Mouse (Mus musculus) liver, embryonic 11.5 days (tissue): ENCODE results near the gene Klhl8. TPM values are rescaled to one million over a fixed set of nuclear protein-coding genes. Genes with fewer than 3 reads are reported as not detected.
A peak's percentile ranks its signal among the peaks of the same experiment; 100 is the strongest.

Source experiments
- ATAC-seq: fragments of 200-750 bp; cut with Nextera tagmentation; replicated peaks from 2 replicates; pipeline ENCODE4 v1.8.0; 2017; ENCODE audit warnings: moderate number of reproducible peaks, mild to moderate bottlenecking, moderate TSS enrichment, moderate library complexity; ENCODE audit not compliant: low FRiP score
- DNase-seq: peaks from one replicate; pipeline ENCODE4 v3.0.0-alpha.2; 2017; ENCODE audit warnings: low spot score
- H3K27ac ChIP-seq: fragments of 300-500 bp; sonication (generic); 2 replicates; pipeline ENCODE4 v1.5.1; 2014; ENCODE audit warnings: mild to moderate bottlenecking, low read depth, low read length, control low read depth
- H3K27me3 ChIP-seq: fragments of 300-500 bp; sonication (generic); replicated peaks from 2 replicates; pipeline ENCODE4 v1.6.1; 2014; ENCODE audit warnings: low read length, mixed read lengths; ENCODE audit not compliant: control insufficient read depth, insufficient read depth
- H3K36me3 ChIP-seq: fragments of 300-500 bp; sonication (generic); 2 replicates; pipeline ENCODE4 v1.6.1; 2014; ENCODE audit warnings: mild to moderate bottlenecking, low read length, moderate library complexity, mixed read lengths; ENCODE audit not compliant: control insufficient read depth, insufficient read depth
- H3K4me1 ChIP-seq: fragments of 300-500 bp; sonication (generic); replicated peaks from 2 replicates; pipeline ENCODE4 v1.6.1; 2014; ENCODE audit warnings: low read length, mixed read lengths; ENCODE audit not compliant: control insufficient read depth, insufficient read depth
- H3K4me2 ChIP-seq: fragments of 300-500 bp; sonication (generic); 2 replicates; pipeline ENCODE4 v1.6.1; 2014; ENCODE audit warnings: mild to moderate bottlenecking, control low read depth, moderate library complexity
- H3K4me3 ChIP-seq: fragments of 300-500 bp; sonication (generic); 2 replicates; pipeline ENCODE4 v1.5.1; 2014; ENCODE audit warnings: low read depth, low read length, control low read depth
- H3K9ac ChIP-seq: fragments of 300-500 bp; sonication (generic); 2 replicates; pipeline ENCODE4 v1.6.1; 2014; ENCODE audit warnings: low read depth, low read length, control low read depth
- H3K9me3 ChIP-seq: fragments of 300-500 bp; sonication (generic); 2 replicates; pipeline ENCODE4 v1.6.1; 2016; ENCODE audit warnings: low read length, inconsistent platforms, mixed read lengths; ENCODE audit not compliant: control insufficient read depth
- WGBS: fragments of 180-500 bp; shearing (Covaris S2); extraction: QIAGEN DNeasy Blood & Tissue Kit; methylation state at CpG from one replicate; pipeline ENCODE4 v1.1.7; 2014; 5-methylcytosine and 5-hydroxymethylcytosine counted together
- polyA plus RNA-seq: library from polyadenylated mRNA; unstranded; fragments of >200 nt; fragmentation: Nextera tagmentation; extraction: Ambion mirVana; gene quantifications from 2 replicates; pipeline ENCODE4 v1.2.1, GENCODE M21; 2014

Klhl8 gene
- polyA plus RNA-seq, 1 experiment from 2014 or later = 4.5 TPM

- DNase-seq = no peak
Observed at GRCm38 (mm10) chr5:103856286-103857009, 54.6 kb downstream of the Klhl8 start.

GRCm38 (mm10) chr5:103855483-103856211 is 55.4 kb downstream of the Klhl8 start:
- Histone ChIP-seq H3K4me3 (no peak overlapping the region), H3K27me3 (no peaks in the 10 kb centered on the region), H3K9me3 (no peaks in the 10 kb centered on the region), H3K36me3 (peaks cover 6% of the 10 kb centered on the region; the same call in 1 of the 2 replicates), H3K4me2 (no peak overlapping the region), H3K4me1 (0 out of 2 replicates have a peak, but pooled peaks cover 4% of the 10 kb centered on the region), H3K9ac (no peak overlapping the region), H3K27ac (no peak overlapping the region)
- 73% methylated on average over 14 of the region's 14 CpGs for WGBS
- ATAC-seq (peak; percentile 71), DNase-seq (no peak)

More at GRCm38 (mm10) chr5:103856286-103857009, 54.6 kb downstream of the Klhl8 start:
- Histone ChIP-seq H3K27me3 (no peaks in the 10 kb centered on the region), H3K4me2 (no peak overlapping the region), H3K4me1 (0 out of 2 replicates have a peak, but pooled peaks cover 4% of the 10 kb centered on the region), H3K27ac (no peak overlapping the region), H3K36me3 (peaks cover 3% of the 10 kb centered on the region; the same call in 1 of the 2 replicates), H3K9ac (no peak overlapping the region), H3K9me3 (no peaks in the 10 kb centered on the region), H3K4me3 (no peak overlapping the region)
- ATAC-seq = peak; percentile 42; the same call in 1 of the 2 replicates
- 68% methylated on average over 5 of the region's 5 CpGs for WGBS

- 88% methylated on average over 5 of the region's 5 CpGs for WGBS
- Histone ChIP-seq H3K9ac (no peak overlapping the region), H3K4me1 (0 out of 2 replicates have a peak, but pooled peaks cover 4% of the 10 kb centered on the region), H3K27ac (no peak overlapping the region), H3K36me3 (peaks cover 6% of the 10 kb centered on the region; the same call in 1 of the 2 replicates), H3K4me3 (no peak overlapping the region), H3K9me3 (no peaks in the 10 kb centered on the region), H3K4me2 (no peak overlapping the region), H3K27me3 (no peaks in the 10 kb centered on the region)
- DNase-seq (no peak), ATAC-seq (no peak)
Observed at GRCm38 (mm10) chr5:103854807-103855194, 56.3 kb downstream of the Klhl8 start.

- Histone ChIP-seq H3K4me2 (no peak overlapping the region), H3K27me3 (no peaks in the 10 kb centered on the region), H3K27ac (no peak overlapping the region), H3K4me3 (no peak overlapping the region), H3K4me1 (0 out of 2 replicates have a peak, but pooled peaks cover 4% of the 10 kb centered on the region), H3K9me3 (no peaks in the 10 kb centered on the region), H3K36me3 (peaks cover 9% of the 10 kb centered on the region; the same call in 1 of the 2 replicates), H3K9ac (no peak overlapping the region)
- ATAC-seq (peak; percentile 48; the same call in 1 of the 2 replicates), DNase-seq (no peak)
- WGBS = 71% methylated on average over 17 of the region's 17 CpGs
Observed at GRCm38 (mm10) chr5:103854041-103854806, 56.8 kb downstream of the Klhl8 start.

- no peak overlapping the region for H3K4me2 ChIP-seq
- no peak for DNase-seq
- no peaks in the 10 kb centered on the region for H3K9me3 ChIP-seq
- H3K27me3 ChIP-seq = no peaks in the 10 kb centered on the region
- H3K4me3 ChIP-seq = no peak overlapping the region
- H3K27ac ChIP-seq = no peak overlapping the region
- 0 out of 2 replicates have a peak, but pooled peaks cover 4% of the 10 kb centered on the region for H3K4me1 ChIP-seq
- ATAC-seq = no peak
- no peak overlapping the region for H3K9ac ChIP-seq
- peaks cover 9% of the 10 kb centered on the region; the same call in 1 of the 2 replicates for H3K36me3 ChIP-seq
- 84% methylated on average over 4 of the region's 4 CpGs for WGBS
Observed at GRCm38 (mm10) chr5:103852756-103853549, 58.1 kb downstream of the Klhl8 start.

GRCm38 (mm10) chr5:103848546-103848945 is 62.5 kb downstream of the Klhl8 start:
- 91% methylated on average over 8 of the region's 8 CpGs for WGBS
- Histone ChIP-seq H3K4me1 (no peaks in the 10 kb centered on the region), H3K9me3 (no peaks in the 10 kb centered on the region), H3K4me3 (no peak overlapping the region), H3K9ac (no peak overlapping the region), H3K27ac (no peak overlapping the region), H3K27me3 (no peaks in the 10 kb centered on the region), H3K36me3 (peaks cover 26% of the 10 kb centered on the region; the same call in 1 of the 2 replicates), H3K4me2 (no peak overlapping the region)
- no peak for ATAC-seq
- DNase-seq = no peak

GRCm38 (mm10) chr5:103846609-103847008 is 64.5 kb downstream of the Klhl8 start:
- 71% methylated on average over 5 of the region's 5 CpGs for WGBS

More at GRCm38 (mm10) chr5:103846609-103847008, 64.5 kb downstream of the Klhl8 start:
- no peaks in the 10 kb centered on the region for H3K4me1 ChIP-seq
- H3K4me2 ChIP-seq = no peak overlapping the region
- ATAC-seq (no peak), DNase-seq (no peak)
- no peaks in the 10 kb centered on the region for H3K27me3 ChIP-seq
- H3K4me3 ChIP-seq = no peak overlapping the region
- H3K9ac ChIP-seq = no peak overlapping the region
- no peaks in the 10 kb centered on the region for H3K9me3 ChIP-seq
- peaks cover 27% of the 10 kb centered on the region; the same call in 1 of the 2 replicates for H3K36me3 ChIP-seq
- H3K27ac ChIP-seq = no peak overlapping the region
